Mouse (Mus musculus): ENCODE results near the gene Lrrc8e.

DNA sequence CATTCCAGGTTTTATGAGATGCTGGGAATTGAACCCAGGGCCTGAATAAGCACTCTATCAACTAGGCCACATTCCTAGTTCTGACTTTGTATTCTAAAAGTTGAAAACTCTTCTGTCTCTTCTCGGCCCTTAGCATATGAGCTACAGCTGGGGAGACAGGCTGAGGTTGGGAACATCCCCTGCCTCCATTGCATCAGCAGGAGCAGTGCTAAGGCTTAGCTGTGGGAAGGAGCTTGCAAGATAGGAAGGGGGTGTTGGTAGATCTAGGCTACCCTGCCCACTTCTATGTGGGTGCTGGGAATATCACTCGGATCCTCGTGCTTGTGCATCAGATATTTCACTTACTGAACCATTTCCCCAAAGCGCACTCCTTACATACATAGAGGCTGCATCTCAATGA lies 1.3 kb downstream of the Lrrc8e start:
- TF ChIP-seq CTCF (IDR thresholded peaks at IDR 0.05; ENCODE audit: low read depth, low read length), result no peak
- TF ChIP-seq POLR2A (IDR thresholded peaks at IDR 0.05; ENCODE audit: insufficient read depth, low read length), result no peak
- no peak for TF ChIP-seq EP300 (IDR thresholded peaks at IDR 0.05; ENCODE audit: insufficient read depth, low read depth, low read length)
